Mouse (Mus musculus) cortical plate, adult 2 months (tissue): ENCODE data around the gene Fkbp2. TPM values are rescaled to one million over a fixed set of nuclear protein-coding genes. Genes with fewer than 3 reads are reported as not detected.

Experiments
- H3K27ac ChIP-seq: fragments of 200-500 bp; 2 replicates; pipeline ENCODE4 v1.5.1; 2012; ENCODE audit warnings: low read length, control low read depth, inconsistent platforms; ENCODE audit not compliant: insufficient read depth
- H3K4me1 ChIP-seq: fragments of 200-500 bp; 2 replicates; pipeline ENCODE4 v1.6.1; 2011; ENCODE audit warnings: low read length; ENCODE audit not compliant: control insufficient read depth, insufficient read depth
- H3K4me3 ChIP-seq: fragments of 200-500 bp; 2 replicates; pipeline ENCODE4 v1.5.1; 2011; ENCODE audit warnings: mild to moderate bottlenecking, low read length, control low read depth; ENCODE audit not compliant: insufficient read depth
- CTCF ChIP-seq: fragments of 200-500 bp; IDR thresholded peaks from 2 replicates; pipeline ENCODE4 v1.5.1; 2011; ENCODE audit warnings: mild to moderate bottlenecking, control low read depth, low read length; ENCODE audit not compliant: insufficient read depth; ENCODE audit errors: extremely low read depth
- POLR2A ChIP-seq: fragments of 200-500 bp; IDR thresholded peaks from 2 replicates; pipeline ENCODE4 v1.6.1; 2011; ENCODE audit warnings: mild to moderate bottlenecking, low read length, control low read depth; ENCODE audit not compliant: insufficient read depth; ENCODE audit errors: extremely low read depth
- polyA plus RNA-seq: library from polyadenylated mRNA; depleted of rRNA; stranded (reverse); fragments of >200 nt; gene quantifications from 2 replicates; pipeline ENCODE4 v1.2.3, GENCODE M21; 2012

Fkbp2 gene
- polyA plus RNA-seq, 1 experiment: 217 TPM

DNA sequence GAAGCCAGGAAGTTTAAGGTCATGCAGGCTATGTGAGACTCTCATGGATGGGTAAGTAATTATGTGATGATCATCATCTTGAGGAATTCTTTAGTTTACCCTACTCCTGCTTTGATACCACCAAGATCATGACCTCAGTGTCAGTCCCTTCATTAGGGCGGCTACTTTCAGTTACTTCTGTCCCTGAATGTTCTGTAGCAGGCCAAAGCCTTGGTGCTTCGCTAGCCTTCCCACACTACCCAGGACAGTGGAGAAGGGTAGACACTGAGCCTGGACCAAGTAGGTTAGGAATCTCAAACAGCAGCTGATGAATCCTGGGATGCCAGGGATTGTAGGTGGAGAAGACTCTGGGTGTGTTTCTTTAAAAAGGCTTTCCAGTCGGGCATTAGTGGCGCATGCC lies 1.2 kb upstream of the Fkbp2 start:
- Histone ChIP-seq H3K27ac (no peak overlapping the region), H3K4me1 (peaks cover 4% of the 10 kb centered on the region; the same call in 1 of the 2 replicates), H3K4me3 (peak overlapping the region; percentile 65; the same call in 1 of the 2 replicates)
- TF ChIP-seq POLR2A (no peak), CTCF (no peak)

DNA sequence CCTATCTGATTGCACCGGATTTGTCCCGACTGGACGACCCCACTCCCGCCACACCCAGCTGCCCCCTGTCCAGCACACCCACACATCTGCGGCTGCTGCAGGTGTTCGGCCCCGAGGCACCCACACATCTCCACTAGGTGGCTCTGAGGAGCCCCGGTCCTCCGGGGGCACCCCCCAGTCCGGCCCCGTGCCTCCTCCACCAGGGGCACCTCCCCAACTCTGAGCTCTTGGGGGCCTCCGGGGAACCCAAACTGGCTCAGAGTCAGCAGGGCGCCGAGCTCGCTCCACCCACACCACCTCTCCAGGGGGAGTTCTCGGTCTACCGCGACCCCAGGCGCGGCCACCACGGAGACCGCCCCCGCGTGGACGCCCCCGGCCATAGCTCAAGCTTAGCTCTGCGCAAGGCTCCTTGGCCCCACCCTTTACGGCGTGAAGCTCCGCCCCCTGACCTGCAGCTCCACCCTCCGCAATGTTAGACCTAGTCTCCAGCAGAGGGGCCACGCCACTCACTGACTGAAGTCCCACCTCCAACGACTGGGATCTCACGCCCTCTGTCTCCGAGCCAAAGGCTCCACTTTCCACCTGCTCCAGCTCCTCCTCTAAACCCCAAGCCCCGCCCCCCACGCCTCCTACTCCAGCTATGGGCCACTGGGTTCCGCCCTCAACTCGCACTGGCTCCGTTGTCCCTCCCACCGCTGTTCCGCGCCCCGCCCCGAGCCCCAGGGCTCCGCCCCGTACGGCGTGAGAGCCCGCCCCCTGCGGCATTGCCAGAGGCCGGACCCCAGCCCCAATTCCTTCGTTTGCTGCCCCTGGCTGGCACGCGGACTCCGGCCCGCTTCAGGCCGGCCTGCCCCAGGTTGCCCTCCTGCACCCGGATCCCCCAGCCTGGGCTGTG lies 568 bp downstream of the Fkbp2 start:
- TF ChIP-seq CTCF (peak; percentile 16; the same call in 1 of the 2 replicates), POLR2A (peak; percentile 52; the same call in 1 of the 2 replicates)
- H3K4me1 ChIP-seq: peaks cover 5% of the 10 kb centered on the region; the same call in 1 of the 2 replicates
- peak overlapping the region; percentile 78 for H3K27ac ChIP-seq
- H3K4me3 ChIP-seq: peak overlapping the region; percentile 65

DNA sequence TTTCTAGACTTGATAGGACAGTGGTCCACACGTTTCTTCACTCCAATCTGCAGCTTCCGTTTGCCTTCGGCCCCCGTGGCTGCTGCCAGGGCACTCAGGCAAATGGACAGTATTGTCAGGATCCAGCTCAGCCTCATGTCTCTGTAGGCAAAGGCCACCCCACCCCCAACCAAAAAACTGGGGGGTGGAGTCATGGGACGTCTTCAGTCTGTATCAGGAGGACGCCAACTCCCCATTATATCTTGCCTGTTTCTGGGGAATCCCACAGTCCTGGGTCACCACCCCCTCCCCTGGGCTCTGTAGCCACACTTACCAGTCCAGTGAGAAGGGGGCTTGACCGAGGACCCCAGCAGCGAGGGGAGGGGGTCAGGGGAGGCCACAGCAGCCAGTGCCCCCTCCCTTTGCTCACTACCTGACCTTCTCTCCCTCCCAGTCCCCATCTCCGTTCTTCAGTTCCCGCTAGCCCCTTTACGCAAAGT lies 1.3 kb downstream of the Fkbp2 start:
- TF ChIP-seq POLR2A: 0 out of 2 replicates have a peak, but pooled peaks have one; percentile 9
- no peak for TF ChIP-seq CTCF
- Histone ChIP-seq H3K27ac (peak overlapping the region; percentile 78), H3K4me1 (peaks cover 5% of the 10 kb centered on the region; the same call in 1 of the 2 replicates), H3K4me3 (peak overlapping the region; percentile 65)

DNA sequence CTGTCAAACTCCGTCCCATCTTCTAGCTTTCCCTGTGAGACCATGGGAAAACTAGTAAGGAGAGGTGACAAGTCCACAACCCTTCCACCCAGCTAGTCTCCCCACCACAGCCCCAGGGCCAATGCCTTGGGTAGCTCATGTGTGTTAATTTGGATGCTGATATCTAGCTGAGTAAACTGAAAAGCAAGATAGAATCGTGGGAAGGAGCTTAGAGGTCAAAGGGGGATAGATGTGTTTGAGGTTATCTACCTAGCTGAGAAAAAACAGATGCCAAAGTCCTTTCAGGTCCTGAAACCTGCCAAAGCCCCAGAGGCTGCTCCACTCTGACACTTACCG lies 1.7 kb downstream of the Fkbp2 start:
- Histone ChIP-seq H3K4me3 (peak overlapping the region; percentile 65), H3K27ac (no peak overlapping the region), H3K4me1 (peaks cover 5% of the 10 kb centered on the region; the same call in 1 of the 2 replicates)
- TF ChIP-seq POLR2A: no peak
- TF ChIP-seq CTCF: no peak

DNA sequence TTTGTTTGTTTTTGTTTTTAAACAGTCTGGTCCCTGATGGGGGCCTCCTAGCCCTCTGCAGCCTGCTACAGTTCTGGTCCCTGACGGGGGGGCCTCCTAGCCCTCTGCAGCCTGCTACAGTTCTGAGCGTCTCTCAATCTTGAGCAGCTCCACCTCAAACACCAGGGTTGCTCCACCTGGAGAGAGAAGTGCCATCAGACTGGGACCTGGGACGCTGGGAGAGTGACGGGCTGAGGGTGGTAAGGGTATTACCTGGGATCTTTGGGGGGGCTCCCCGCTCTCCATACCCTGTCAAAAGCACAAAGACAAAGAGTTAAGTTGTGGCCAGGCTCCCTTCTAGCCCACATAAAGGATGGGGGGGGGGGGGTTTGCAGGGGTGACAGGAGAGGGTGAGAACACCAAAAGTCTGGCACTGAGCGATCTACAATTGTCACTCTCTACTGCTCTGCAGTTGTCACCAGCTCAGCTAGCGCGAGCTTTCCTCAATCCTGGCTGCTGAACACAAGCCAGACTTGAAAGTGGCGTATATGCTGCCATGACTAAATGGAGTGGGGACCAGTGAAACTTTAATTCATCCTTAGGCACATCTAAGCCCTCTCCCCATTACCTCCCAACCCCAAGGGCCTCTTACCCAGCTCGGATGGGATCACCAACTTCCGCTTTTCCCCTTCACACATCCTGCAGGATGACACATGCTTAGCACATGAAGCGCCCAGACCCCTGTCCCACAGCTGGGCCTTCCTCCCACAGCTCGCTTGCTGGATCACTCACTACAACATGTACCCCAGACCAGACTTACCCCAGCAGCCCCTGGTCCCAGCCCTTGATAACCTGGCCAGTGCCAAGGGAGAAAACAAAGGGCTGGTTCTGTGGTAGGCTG lies 2.3 kb downstream of the Fkbp2 start:
- H3K27ac ChIP-seq: no peak overlapping the region
- TF ChIP-seq CTCF: no peak
- no peak for TF ChIP-seq POLR2A
- H3K4me1 ChIP-seq: peaks cover 5% of the 10 kb centered on the region; the same call in 1 of the 2 replicates
- H3K4me3 ChIP-seq: peak overlapping the region; percentile 65

DNA sequence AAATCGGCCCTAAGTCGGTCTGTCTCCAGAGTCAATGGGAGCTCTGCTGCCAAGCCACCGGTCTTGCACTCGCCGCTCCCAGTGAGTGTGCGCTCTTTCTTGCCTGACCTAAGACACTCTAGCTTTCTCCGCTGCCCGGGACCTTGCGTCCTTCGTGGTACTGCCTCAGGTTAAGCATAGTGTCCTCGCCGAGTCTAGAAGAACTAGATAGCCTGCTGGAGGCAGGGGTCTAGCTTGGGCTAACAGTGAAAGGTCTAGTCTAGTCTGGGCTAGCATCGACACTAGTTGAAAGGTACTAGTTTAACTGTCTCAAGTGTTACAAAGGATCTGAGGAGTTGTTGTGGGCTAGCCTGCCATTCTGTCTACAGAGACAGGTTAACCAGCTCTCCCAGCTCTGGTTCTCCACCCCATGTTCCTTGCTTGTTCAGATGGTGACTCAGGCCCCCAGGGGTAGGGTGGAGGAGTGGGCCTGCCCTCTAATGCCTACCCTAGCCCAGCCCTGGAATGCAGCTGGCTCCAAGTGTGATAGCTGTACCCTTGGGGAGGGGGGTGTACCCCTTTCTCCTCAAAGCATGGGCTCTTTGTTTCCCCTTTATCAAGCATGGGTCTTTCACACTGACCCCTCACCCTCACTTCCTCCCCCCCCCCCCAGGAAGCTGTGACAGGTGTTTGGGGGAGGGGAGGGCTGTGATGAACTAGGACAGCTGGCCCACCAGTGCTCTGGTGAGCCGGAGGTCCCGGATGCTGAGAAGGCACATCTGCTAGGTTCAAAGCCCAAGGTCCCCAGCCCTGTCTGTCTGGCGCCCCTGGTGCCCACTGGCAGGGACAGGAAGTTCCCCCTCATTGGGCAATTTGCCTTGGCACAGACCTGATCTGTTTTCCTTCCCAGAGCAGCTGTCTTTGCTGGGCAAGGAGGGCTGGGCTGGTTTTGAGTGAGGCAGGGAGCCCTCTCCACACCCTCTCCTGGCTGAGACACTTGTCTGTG lies 4.5 kb downstream of the Fkbp2 start, which contains the start of gene Plcb3:
Gene Plcb3 (minus strand): TSS at position 934 of the 985 bp plus-strand sequence.
- H3K4me1 ChIP-seq: peaks cover 5% of the 10 kb centered on the region; the same call in 1 of the 2 replicates
- TF ChIP-seq CTCF: no peak
- 0 out of 2 replicates have a peak, but pooled peaks have one; percentile 5 for TF ChIP-seq POLR2A

DNA sequence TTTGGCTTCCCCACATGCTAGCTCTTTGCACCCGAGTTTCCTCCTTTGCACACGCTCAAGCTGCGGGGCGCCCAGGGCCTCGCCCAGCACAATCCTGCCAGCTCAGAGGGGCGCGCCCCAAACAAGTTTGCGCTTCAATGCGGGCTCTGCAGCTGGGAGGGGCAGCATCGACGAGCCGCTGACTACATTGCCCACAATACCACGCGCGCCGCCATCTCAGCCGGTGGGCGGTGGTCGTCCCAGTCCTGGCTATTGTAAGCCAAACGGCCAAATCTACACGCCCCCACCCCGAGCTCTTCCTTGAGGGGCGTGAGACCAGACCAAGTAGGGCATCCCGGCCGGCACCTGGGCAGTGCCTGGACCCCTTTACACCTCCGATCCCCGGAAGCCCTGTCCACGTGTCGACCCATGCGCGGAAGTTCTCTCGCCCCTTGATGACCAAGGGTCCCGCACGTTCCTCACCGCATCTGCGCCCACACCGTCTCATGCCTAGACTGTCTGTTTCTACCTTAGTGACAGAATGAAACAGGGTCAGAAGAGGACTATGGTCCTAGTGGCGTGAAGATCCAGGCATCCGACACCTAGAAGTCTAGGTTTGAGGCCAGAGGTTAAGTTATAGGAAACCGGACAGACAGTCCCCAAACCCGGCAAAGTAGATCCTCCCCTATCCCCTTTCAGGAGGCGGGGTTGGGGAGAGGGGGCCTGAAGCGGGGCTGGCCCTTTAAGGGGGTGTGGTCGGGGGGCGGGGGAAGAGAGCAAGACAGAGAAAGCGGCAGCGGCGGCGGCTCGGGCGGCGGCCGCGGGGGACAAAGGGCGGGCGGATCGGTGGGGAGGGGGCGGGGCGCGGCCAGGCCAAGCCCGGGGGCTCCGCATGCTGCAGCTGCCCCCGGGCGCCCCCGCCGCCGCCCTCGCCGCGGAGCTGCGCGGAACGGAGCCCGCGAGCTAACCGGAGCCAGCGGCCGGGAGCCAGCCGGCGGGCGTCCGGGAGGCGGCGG lies 5.8 kb downstream of the Fkbp2 start, which contains the start of gene Ppp1r14b:
Gene Ppp1r14b (plus strand): TSS at position 758 of the 995 bp plus-strand sequence.
- 0 out of 2 replicates have a peak within 1 kb of the TSS, but pooled peaks have one; percentile 4 for H3K27ac ChIP-seq
- TF ChIP-seq CTCF: no peak
- no peak for TF ChIP-seq POLR2A
- peaks cover 5% of the 10 kb centered on the region; the same call in 1 of the 2 replicates for H3K4me1 ChIP-seq
- H3K4me3 ChIP-seq: peak within 1 kb of the TSS; percentile 77

More for the DNA sequence above, 4.5 kb downstream of the Fkbp2 start, which contains the start of gene Plcb3:
- no peak within 1 kb of the TSS for H3K27ac ChIP-seq
- peak within 1 kb of the TSS; percentile 48 for H3K4me3 ChIP-seq
